Mouse (Mus musculus) heart, adult 18-20 months (tissue): ENCODE results near the gene Galnt4. TPM values are rescaled to one million over a fixed set of nuclear protein-coding genes. Genes with fewer than 3 reads are reported as not detected.

Source experiments
- DNase-seq, 2 experiments: peaks; one replicate each; pipeline ENCODE4 v3.0.0; 2021 to 2022; ENCODE audit warnings: mixed read lengths in 1 of 2
- total RNA-seq, 2 experiments: library from RNA; stranded (reverse); gene quantifications; 2 replicates each; pipeline ENCODE4 v1.2.3; 2021

Gene Galnt4
- total RNA-seq, 2 experiments from 2014 or later = 2.1 to 2.7 TPM

DNA sequence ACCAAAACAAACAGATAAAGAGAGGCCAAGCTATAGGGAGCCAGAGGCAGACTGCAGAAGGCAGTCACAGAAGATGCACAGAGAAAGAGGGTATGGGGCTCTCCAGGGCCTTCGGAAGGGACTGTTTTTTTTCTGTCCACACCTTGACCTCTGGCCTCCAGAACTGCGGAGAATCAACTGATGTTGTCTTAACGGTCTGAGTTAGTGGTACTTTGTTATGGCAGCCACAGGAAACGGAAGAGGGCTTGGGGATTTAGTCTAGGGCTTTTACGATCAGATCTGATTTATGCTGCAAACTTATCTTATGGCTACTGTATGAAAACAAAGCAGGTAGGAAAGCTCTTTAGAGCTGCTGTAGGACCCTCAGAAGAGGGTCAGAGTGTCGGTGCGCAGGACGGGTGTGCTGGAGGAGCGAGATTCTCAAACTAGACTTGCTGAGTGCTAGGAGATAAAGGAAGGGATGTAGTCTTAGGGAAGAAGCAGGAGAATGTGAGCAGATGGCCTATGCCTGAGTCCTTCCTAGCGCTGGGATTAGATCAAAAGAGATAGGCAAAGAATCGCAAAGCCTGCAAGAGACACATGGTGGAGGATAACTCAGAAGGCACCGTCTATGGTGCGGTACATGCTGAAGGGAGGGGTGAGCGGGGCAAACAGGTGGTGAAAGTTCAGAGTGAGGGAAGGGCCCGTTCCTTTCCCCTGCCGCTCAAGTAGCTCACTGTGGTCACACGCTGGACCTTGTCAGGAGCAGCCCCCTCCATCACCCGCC, 7.7 kb downstream of the Galnt4 start:
- DNase-seq = no peak

DNA sequence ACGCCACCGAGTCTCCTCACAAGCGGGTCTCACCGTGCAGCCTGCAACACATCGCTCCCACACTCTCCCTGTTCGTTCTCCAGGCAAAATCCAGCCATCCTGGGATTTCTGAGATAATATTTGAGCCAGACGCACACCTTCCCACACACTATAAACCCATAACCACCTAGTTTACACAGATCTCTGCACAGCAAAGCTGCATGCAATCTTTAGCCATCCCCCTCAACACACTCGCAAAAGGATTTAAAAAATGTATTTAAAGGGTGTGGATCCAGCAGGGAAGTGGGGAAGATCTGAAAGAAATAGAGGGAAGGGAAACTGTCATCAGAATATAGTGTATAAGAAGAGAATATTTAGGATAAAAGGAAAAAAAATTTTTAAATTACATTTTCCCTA, 8.3 kb downstream of the Galnt4 start:
- no peak for DNase-seq

DNA sequence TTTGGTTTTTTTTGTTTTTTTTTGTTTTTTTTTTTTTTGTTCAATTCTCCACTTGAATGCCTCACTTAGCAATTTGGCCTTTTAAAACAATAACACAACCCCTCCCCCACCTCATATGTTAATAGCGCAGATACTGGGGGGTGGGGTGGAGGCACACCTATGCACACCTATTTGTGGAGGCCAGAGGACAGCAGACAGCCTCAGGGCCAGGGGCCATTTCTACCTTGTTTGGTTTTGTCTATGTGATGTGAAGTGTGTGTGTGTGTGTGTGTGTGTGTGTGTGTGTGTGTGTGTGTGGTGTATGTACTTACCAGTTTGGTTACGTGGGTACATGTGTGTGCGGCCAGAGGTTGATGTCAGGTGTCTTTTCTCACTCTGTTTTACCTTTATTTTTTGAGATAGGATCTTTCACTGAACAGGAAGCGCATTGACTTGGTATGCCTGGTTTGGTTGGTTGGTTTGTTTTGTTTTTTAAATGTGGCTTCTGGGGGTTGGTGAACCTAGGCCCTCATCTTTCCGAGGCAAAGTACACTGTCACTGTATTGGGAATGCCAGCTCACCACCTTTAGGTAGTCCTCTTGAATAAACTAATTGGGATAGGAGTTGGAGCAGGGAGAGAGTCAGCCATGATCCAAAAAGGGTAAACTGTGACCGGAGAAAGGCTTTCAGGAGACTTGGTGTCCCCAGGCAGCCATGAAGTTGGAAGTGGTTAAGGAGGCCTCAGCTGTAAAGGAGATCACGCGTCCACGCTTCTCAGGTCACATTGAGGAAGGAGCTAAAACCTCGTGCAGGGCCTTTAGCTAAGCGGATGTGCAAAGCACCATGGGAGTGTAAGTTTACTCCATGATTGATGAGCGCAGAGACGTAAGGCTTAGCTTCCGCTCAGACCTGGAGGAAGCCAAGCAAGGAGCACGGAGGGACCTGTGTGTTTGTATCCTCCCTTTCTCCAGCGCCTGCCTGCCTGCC, 9.0 kb downstream of the Galnt4 start:
- DNase-seq = no peak

DNA sequence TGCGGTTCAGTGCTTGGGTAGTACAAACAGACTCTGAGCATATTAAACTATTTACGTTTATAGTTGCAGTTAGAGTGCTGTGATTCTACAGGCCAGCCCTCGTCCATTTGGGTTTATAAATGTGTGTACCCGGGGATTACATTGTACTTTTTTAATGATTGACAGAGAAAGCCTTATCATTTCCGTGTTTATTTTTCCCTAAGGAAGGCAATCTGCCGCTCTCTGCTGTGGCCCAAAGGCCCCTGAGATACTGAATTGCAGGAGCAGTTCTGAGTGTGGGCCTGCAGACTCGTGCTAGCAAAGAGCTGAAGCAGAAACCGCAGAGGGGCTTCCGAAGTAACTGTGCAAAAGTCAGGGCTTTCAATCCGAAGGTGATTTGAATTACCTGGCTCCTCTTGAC, 9.9 kb downstream of the Galnt4 start:
- DNase-seq = no peak

DNA sequence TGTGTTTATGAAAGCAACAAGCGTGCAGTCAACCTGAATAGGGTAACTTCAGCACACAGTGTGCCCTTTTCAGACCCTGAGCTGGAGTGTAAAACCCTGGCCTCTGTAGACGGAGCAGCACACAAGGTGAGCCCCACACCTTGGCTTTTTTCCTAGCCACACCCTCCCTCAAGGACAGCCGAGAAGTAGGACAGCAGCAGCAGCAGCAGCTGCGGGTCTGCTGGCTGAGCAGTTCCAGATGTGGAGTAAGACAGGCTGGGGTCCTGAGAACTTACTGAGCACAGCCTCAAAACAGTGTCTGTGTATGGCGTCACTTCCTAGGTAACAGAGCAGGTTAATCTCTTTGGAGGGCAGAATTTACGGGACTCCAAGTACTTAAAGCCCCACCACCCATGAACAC, 10.7 kb downstream of the Galnt4 start:
- DNase-seq = no peak

DNA sequence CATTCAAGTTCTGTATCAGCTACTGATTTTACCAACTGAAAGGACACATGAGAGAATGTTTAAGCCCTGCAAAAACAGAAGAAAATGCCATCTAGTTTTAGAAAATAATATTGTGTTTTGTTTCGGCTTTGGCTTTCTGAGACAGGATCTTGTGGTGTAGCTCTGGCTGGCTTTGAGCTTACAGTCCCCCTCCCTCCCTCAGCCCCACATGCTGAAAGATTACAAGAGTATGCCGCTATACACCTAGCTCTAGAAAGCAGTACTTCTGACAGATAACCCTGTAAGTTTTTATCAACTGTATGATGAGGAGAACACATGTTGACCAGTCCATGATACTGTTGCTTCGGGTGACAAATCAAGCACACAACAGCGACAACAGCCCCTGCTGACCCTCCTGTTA, 11.5 kb downstream of the Galnt4 start:
- no peak for DNase-seq

DNA sequence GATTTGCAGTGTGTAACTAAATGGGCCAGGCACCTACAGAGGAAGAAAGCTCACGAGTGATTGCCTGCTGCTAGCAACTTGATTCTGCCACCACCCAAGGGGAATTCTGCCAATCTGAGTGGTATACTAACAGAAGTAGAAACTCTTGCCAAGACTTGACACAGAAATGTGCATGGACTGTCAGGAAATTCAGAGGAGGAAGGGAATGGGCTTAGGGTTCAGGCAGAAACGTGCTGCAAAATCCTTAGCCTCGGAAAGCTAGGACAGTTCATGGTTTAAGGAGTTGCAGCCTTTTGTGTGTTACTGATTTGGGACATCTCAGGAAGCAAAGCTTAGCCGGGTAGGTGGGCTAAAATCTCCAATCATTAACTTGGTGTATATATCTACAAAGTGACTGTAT, 18.3 kb downstream of the Galnt4 start, which contains the start of gene Phxr2:
TSS of gene Phxr2 (minus strand) at position 101 of the 400 bp plus-strand sequence.
- no peak for DNase-seq

DNA sequence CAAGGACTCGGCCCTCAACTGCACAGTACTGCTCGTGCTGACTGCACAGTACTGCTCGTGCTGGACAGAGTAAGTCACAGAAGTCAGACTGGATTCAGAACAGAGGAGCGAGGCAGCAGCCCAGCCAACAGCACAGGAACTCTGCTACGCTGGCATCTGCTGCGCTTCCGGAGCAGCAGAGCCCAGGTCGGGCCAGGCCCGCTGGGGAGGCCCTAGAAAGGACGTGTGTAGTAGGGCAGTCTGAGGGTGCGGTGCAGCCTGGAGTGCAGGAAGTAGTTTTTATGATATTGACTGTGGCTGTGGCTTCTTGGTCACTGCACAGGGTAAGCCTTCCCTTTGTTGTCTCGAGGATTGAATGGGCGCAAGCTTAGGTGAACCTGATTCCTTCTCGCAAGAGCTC, 19.0 kb downstream of the Galnt4 start:
- peak in 1 of 2 experiments; percentile 38 for DNase-seq

DNA sequence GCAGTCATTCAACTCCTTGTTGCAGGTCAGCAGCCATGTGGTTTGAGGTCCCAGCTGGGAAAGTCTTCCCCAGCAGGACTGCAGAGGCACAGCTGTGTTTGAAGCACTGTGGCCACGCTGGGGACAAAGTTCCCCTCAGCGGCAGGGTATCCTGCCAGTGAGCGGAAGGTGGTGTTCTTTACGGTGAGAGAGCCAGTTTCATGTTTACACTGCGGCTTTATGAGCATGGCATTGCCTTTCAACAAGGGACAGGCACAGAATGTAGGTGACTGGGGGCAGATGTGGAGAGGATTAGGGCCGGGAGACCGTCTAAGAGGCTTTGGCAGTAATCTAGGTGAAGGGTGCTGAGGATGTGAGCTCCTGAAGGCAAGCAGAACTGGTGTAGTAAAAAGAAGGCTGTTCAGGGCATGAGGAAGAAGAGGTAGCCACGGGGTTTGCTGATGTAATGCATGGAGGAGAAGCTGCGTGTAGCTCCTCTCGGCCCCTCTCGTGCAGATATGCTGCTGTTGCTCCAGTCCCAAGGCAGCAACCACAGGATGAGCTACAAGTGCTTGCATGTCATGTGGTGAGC, 19.8 kb downstream of the Galnt4 start:
- peak in 1 of 2 experiments; percentile 23 for DNase-seq

DNA sequence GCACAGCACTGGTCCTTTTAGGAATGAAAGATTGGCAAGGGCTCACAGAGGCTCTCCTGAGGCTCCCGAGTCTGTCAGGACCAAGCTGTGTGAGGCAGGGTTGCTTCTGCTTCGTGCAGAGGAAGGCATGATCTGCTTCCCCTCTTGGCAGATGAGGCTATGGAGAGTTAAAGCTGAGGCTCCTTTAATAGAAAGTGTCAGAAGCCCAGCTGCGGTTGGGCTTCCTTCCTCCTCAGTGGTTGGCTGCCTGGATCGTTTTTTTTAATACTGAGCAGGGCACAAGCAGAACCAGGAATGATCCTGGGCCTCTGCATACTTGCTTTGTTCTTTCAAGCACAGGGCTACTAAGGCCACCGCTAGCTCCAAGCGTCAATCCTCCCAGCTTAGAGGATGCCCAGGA, 22.7 kb downstream of the Galnt4 start:
- peak in 1 of 2 experiments; percentile 67 for DNase-seq

DNA sequence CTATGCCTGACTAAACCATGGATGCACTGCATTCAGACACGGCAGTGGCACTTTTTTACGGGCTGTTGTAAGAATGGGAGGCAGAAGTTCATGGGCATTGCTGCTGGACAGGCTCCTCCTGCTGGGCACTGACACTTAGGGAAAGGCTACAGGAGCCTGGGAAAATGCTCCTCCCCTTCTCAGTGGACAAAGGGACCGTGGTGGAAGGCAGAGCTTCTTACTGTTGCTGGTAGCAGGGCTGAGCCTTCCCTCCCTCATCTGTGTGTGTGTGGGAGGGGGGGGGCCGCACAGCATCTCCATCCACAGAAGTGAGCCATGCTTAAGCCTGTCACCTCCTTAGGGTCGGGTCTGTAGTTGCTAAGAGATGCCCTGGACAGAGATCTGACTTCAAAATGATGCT, 23.3 kb downstream of the Galnt4 start:
- DNase-seq = no peak

DNA sequence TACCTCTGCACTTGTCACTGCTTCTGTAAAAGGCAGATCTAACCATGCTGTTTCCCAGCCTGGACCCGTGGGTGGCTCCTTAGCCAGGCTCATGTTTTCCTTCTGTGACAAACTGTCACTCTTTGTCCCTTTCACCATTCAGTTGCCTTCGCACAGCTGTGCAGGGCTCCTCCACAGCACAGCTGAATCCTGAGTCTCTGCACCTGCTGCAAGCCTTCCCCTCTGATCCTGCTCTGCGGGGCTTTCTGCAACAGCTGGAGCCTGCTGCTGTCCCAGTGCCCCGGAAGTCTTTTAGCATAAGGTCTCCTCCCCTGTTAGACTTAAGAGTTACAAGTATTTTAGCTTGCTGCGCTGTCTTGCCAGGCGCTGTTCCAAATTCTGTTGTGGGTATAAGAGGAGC, 24.2 kb downstream of the Galnt4 start:
- DNase-seq = no peak

DNA sequence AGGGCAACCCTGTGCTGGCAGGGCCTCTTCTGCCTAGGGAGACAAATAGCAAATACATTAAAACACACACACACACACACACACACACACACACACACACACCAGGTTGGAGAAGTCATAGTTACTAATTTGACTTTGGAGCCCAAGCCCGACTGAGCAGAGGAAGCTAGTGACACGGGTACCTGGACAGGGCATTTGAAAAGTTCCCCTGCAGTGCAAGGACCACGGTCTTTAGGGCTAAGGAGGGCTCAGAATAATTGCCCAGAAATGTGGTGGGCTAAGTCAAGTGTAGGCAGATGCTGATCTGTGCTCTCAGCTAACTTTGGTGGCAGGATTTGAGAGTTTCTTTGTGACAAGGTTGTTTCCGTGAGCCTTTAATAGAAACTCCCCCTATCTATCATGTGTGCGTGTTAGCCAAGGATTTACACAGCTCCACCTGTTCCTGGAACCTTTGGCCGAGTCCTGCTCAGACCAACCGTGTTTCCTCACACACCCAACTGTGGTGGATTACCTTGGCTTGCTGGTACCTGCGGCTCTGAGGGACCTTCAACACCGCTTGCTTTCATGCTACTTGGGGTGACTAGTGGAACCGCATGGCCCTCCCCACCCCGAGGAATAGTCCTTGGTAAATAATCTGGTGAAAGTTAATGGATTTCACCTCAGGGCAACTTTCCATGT, 24.8 kb downstream of the Galnt4 start:
- no peak for DNase-seq

DNA sequence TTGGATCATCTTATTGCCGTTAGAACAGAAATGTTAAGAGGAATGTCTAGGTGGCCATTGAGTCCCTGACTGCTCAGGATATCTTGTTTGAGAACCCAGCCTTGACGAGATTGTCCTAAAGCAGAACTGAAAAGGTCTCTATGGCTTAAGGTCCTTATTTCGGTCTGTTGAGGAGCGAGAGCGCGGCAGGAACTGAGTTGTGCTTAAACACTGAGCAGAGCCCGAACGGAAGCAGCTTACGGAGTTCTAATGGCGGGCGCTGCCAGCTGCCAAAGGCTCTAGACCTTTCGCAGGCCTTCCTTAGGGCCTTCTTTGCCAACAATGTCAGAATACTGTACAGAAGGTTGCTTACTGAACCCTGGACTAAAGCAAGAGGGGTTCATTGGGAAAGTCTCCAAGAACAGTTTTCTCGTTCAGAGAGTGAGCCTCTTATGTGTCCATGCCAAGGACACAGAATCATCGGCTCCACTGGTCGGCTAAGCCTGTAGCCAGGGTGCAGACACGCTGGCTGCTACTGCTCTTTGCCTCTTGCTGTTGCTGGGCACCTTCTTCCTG, 25.4 kb downstream of the Galnt4 start:
- DNase-seq = no peak

DNA sequence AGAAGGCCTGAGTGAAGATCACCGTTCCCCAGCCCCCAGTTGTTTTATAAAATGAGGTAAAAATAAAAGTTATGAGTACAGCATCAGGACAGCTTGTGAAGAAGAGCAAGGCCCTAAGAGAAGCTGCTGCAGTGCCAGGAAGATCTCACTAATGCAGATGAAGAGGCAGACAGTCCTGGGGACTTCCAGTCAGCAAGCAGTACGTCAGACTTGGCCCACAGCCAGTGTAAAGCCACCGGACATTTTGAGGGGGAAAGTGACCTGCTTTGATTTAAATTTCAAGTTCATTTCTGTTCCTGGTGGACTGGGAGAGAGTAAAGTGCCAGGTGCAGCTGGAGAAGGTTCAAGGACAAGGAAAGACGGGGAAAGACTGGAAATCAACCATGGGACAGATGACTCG, 28.4 kb downstream of the Galnt4 start:
- DNase-seq = no peak

DNA sequence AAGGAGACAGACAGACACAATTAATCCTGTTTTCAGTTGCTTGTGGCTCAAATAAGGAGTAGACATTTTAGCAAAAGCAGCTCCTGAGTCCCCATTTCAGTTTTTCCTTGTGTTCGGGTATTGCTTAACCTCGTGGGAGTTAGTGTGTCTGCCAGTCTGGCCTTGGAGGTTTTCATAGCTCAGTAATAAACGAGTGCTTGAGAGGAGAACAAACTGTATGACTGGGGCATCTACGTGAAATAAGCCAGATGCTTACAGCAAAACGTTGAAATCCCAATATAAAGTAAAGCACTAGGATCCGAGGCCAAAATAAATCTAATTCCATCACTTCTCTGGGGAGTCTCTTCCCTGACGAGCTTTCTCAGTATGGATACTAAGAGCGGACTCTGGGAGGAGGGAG, 37.7 kb downstream of the Galnt4 start:
- no peak for DNase-seq

DNA sequence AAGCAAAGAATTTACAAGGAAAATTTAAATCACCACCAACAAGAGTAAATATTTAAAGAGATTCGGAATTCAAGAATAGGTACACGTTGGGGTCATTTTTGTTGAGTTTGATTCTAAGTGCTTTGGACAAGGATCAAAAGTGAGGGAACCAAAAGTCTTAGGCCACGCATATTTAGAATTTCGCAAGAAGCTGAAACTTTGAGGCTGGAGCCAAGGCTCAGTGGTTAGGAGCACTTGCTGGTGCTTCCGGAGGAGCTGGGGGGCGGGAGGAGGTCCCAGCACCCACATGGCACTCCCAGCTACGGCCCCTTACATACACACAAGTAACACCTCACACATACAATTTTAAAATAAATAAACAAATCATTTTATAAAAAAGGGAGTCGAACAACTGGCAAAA, 38.6 kb downstream of the Galnt4 start:
- no peak for DNase-seq

DNA sequence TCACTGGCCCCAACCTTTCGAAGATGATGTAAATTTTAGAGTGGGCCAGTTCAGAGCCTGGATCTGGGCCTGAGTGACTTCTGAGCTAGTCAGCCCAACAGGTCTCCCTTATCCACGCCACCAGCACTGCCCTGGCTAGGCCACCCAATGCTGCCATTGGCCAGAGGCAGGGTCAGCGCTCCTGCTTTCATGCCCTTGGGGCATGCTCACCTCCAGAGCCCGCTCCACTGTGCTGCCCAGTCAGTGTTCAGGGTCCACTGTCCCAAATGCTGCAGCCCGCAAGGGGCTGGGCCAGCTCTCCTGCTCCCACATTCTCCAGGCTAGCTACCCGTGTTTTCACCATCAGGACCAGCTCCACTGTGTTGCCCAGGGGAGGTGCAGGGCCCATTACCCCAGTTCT, 42.1 kb downstream of the Galnt4 start:
- no peak for DNase-seq

DNA sequence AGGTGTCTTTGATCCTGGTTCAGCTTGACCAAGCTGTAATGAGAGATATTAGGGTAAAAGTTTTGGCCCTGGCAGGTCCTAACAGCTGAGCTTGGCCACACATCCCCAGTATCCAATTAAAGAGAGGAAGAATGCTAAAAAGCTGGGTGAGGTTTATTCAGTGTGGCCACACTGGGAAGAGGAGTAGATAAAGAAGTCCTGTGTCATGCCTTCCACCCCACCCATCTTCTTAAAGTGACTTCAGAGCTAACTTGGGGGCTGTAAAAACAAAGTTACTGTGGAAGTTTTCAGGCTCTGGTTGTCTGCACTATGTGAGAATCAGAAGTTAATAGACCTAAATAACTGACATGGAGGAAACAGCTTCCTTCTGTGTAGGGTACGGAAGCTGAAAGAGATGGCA, 43.6 kb downstream of the Galnt4 start:
- no peak for DNase-seq

DNA sequence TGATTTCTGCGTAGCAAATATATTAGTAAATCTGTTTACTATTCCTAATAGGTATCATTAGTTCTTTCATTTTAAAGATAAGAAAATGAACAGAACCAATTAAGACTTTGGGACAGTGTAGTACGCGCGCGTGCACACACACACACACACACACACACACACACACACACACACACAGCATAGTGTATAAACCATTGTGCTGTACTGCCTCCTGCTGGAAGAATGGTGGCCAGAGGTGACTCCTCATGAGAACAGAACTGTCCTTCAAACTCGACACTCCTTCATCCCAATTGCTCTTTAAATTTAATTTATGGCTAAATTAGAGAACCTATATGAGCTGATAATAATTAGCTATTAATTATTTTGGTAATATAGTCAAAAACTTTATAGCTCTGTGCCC, 44.1 kb downstream of the Galnt4 start:
- DNase-seq = peak in 1 of 2 experiments; percentile 52

DNA sequence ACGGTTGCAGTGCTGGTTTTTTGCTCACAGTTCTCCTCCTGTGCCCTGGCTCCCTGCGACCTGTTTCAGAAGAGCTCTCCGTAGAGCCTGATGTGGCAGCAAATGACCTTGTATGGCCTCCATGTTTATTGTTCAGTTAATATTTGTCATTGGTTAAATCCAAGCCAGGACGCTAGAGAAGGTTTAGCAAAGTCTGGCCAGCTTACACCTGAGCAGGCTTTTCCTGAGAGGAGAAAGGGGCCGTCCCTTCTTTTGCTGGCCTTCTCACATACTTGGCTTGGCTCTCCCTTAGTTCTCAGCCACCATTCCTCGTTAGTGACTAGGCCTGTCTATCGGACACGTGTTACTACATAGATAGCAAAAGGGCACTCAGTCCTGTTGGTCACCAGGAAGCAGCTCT, 46.7 kb downstream of the Galnt4 start:
- DNase-seq = no peak

DNA sequence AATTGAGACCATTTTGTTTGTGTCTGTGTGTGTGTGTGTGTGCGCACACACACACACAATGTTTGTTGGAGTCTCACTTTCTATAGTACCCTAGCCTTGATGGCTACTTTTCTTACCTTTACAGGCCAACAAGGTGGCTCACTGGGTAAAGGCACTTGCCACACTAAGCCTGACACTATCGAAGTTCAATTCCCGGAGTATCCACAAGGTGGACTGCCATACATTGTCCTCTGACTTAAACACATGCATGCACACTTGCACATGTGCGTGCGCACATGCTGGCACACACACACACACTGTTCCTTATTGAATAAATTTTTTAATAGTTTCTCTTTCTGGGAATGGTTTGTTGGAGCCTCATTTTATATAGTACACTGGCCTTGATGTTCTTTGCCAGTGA, 48.8 kb downstream of the Galnt4 start:
- DNase-seq = no peak
